Mouse (Mus musculus) neural tube, embryonic 14.5 days (tissue): ENCODE data around the gene Phip. TPM values are rescaled to one million over a fixed set of nuclear protein-coding genes. Genes with fewer than 3 reads are reported as not detected.
A peak's percentile ranks its signal among the peaks of the same experiment; 100 is the strongest.

Source experiments
- ATAC-seq: fragments of 200-750 bp; cut with Nextera tagmentation; 2 replicates; pipeline ENCODE4 v1.8.0; 2017; ENCODE audit warnings: low read depth, mild to moderate bottlenecking, moderate TSS enrichment, moderate library complexity
- H3K27ac ChIP-seq: fragments of 300-500 bp; sonication (generic); 2 replicates; pipeline ENCODE4 v1.5.1; 2014; ENCODE audit warnings: low read depth, mild to moderate bottlenecking, control low read depth, low read length, moderate library complexity, mixed read lengths
- H3K27me3 ChIP-seq: fragments of 300-500 bp; sonication (generic); 2 replicates; pipeline ENCODE4 v1.6.1; 2014; ENCODE audit warnings: low read length; ENCODE audit not compliant: control insufficient read depth, insufficient read depth
- H3K36me3 ChIP-seq: fragments of 300-500 bp; sonication (generic); 2 replicates; pipeline ENCODE4 v1.6.1; 2014; ENCODE audit warnings: low read length, mixed read lengths; ENCODE audit not compliant: control insufficient read depth, insufficient read depth
- H3K4me1 ChIP-seq: fragments of 300-500 bp; sonication (generic); 2 replicates; pipeline ENCODE4 v1.6.1; 2014; ENCODE audit warnings: low read length; ENCODE audit not compliant: control insufficient read depth, insufficient read depth
- H3K4me2 ChIP-seq: fragments of 300-500 bp; sonication (generic); 2 replicates; pipeline ENCODE4 v1.6.1; 2014; ENCODE audit warnings: mild to moderate bottlenecking, low read depth, low read length, control low read depth
- H3K4me3 ChIP-seq: fragments of 300-500 bp; sonication (generic); 2 replicates; pipeline ENCODE4 v1.5.1; 2014; ENCODE audit warnings: low read depth, low read length, control low read depth, mixed read lengths
- H3K9ac ChIP-seq: fragments of 300-500 bp; sonication (generic); replicated peaks from 2 replicates; pipeline ENCODE4 v1.6.1; 2014; ENCODE audit warnings: low read depth, mild to moderate bottlenecking, control low read depth, low read length, mixed read lengths
- H3K9me3 ChIP-seq: fragments of 300-500 bp; sonication (generic); 2 replicates; pipeline ENCODE4 v1.6.1; 2016; ENCODE audit warnings: low read length; ENCODE audit not compliant: control insufficient read depth
- WGBS: fragments of 180-500 bp; shearing (Covaris S2); extraction: QIAGEN DNeasy Blood & Tissue Kit; methylation state at CpG from one replicate; pipeline ENCODE4 v1.1.7; 2014; 5-methylcytosine and 5-hydroxymethylcytosine counted together
- polyA plus RNA-seq: library from polyadenylated mRNA; unstranded; fragments of >200 nt; fragmentation: Nextera tagmentation; extraction: Ambion mirVana; gene quantifications from 2 replicates; pipeline ENCODE4 v1.2.1, GENCODE M21; 2014

Phip gene
- 85.3 and 108 TPM in 2 replicates for polyA plus RNA-seq

DNA sequence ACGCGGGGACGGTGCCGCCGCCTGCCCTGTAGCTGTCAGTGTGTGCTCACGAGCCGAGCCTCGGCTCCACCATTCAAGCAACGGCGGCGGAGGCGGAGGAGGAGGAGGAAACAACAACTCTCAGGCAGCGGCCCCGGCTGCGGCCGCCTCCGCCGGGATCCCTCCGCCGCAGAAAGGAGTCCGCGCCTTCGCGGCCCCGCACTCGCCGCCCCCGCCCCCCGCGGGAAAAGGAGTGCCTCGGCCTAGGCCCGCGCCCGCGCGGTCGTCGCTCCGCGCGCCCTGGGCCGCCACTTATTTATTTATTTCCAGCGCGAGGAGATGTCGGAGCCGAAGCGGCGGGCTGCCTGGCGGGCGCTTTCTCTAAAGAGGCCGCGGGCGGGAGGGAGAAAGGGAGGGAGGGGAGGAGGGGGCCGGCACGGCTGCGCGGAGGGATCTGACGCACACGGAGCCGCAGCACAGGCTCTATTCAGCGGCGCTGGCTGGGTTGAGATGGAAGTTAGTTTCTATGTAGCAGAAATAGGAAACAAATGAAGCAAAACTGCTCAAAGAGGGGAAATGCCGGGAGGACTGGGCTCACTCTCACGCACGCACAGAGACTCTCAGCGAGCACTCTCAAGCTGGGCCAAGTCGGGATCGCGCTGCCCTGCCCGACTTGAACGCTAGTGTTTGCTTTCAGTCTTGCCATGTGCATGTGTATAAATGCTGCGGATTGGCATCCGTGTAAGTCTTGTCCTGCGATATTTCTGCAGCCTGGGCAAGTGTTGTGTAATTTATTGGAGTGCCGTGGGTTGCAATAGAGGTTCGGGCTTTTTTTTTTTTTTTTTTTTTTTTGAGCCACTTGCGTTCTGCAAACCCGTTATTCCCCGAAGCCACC lies at the start of gene Phip:
Gene Phip, minus strand, starts transcription at position 175 of the 874 bp plus-strand sequence.
- H3K4me3 ChIP-seq: peak within 1 kb of the TSS; percentile 99
- H3K27ac ChIP-seq: peak within 1 kb of the TSS; percentile 99
- H3K27me3 ChIP-seq: no peaks in the 10 kb centered on the region; the same call in 1 of the 2 replicates
- ATAC-seq: peak; percentile 86
- H3K4me2 ChIP-seq: peak within 1 kb of the TSS; percentile 65
- peaks cover 13% of the 10 kb centered on the region; the same call in 1 of the 2 replicates for H3K4me1 ChIP-seq
- under 1% methylated on average over 75 of the region's 79 CpGs for WGBS
- no peaks in the 10 kb centered on the region for H3K9me3 ChIP-seq
- no peaks in the 10 kb centered on the region for H3K36me3 ChIP-seq
- peak within 1 kb of the TSS; percentile 95 for H3K9ac ChIP-seq

DNA sequence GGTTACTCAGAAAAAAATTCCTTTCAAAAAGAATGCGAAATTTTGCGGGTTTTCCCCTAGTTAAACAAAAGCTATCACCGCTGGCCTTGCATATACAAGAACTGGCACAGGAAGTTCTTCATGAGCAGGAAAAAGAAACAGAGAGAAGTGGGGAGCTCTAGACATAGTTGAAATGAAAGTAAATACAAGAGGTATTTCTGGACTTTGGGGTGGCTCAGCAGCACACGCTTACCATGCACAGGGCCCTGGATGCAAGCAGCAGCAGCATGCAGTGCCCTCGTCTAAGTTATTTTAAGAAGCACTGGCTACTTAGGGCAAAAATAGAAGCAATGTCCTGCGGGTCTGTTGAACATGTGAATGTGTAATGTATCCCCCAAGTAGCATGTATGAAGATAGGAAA lies 48.4 kb upstream of the Phip start:
- H3K4me2 ChIP-seq: no peak overlapping the region
- H3K27ac ChIP-seq: no peak overlapping the region
- no peaks in the 10 kb centered on the region for H3K4me1 ChIP-seq
- H3K36me3 ChIP-seq: no peaks in the 10 kb centered on the region
- no peak overlapping the region for H3K9ac ChIP-seq
- WGBS: 80% methylated on average over 6 of the region's 6 CpGs
- no peak overlapping the region for H3K4me3 ChIP-seq
- H3K9me3 ChIP-seq: no peaks in the 10 kb centered on the region
- no peak for ATAC-seq
- no peaks in the 10 kb centered on the region for H3K27me3 ChIP-seq

DNA sequence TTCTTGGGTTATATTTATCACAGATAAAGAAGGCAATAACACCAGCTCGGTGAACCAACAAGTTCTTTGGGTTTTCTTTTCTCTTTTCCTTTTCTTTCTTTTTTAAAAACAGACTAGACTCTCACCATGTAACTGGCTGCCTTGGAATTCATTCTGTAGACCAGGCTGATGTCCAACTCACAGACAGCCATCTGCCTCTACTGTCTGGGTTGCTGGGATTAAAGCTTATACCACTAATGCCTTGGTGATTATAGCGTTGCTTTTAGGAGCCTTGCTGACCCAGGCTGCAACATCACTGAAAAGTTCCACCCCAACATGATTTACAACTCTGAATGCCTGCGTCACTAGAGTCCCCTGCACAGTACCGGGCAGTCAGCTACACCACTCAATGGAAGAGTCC lies 39.2 kb upstream of the Phip start:
- Histone ChIP-seq H3K4me2 (no peak overlapping the region), H3K9me3 (no peaks in the 10 kb centered on the region), H3K27ac (no peak overlapping the region), H3K4me1 (no peaks in the 10 kb centered on the region), H3K36me3 (no peaks in the 10 kb centered on the region), H3K9ac (no peak overlapping the region), H3K4me3 (no peak overlapping the region), H3K27me3 (no peaks in the 10 kb centered on the region)
- ATAC-seq: no peak
- 67% methylated on average over 4 of the region's 4 CpGs for WGBS

DNA sequence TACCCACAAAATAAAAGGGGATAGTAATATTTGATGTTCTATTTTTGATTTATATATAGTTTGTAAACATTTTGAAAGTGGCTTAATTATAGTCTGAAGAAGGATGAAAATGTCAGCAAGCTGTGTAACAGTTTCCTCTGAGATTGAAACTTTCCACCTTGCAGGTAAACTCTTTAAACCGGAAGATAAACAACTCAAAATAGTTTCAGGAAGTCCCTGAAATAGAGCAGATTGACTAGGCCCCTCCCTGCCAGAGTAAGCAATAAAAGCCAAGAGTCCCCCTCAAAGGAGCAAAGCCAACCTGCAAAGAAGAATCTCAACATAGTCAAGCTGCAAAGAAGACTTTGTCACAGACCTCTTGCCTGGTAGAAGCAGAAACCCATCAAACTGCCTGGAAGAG lies 33.0 kb upstream of the Phip start:
- Histone ChIP-seq H3K4me3 (no peak overlapping the region), H3K9me3 (no peaks in the 10 kb centered on the region)
- WGBS: 97% methylated on average over 1 of the region's 1 CpGs

DNA sequence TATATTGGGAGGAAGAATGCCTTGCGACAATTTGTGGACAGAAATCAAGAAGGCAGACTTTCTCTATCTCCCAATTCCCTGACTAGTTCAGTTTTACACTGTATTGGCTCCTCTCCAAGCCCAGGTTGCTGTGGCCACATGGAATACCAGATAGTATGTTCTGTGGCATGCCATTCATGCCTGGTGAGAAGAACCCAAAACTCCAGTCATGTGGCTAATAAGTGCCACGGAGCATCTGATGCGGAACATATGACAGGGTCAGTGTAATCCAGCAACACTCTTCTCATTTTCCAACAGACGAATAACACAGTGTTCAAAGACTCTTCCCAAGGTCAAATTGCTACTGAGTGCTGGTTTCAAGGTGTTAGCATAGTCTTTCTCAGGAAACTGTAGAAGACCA lies 26.0 kb upstream of the Phip start:
- no peaks in the 10 kb centered on the region for H3K36me3 ChIP-seq
- no peaks in the 10 kb centered on the region for H3K9me3 ChIP-seq
- no peak overlapping the region for H3K9ac ChIP-seq
- WGBS: 93% methylated on average over 4 of the region's 4 CpGs
- no peak overlapping the region for H3K27ac ChIP-seq
- no peak overlapping the region for H3K4me2 ChIP-seq
- H3K4me1 ChIP-seq: no peaks in the 10 kb centered on the region
- H3K27me3 ChIP-seq: no peaks in the 10 kb centered on the region
- no peak overlapping the region for H3K4me3 ChIP-seq
- no peak for ATAC-seq

More for the DNA sequence above, 33.0 kb upstream of the Phip start:
- Histone ChIP-seq H3K4me2 (no peak overlapping the region), H3K36me3 (no peaks in the 10 kb centered on the region), H3K27me3 (no peaks in the 10 kb centered on the region), H3K27ac (no peak overlapping the region), H3K9ac (no peak overlapping the region), H3K4me1 (no peaks in the 10 kb centered on the region)
- ATAC-seq: no peak

DNA sequence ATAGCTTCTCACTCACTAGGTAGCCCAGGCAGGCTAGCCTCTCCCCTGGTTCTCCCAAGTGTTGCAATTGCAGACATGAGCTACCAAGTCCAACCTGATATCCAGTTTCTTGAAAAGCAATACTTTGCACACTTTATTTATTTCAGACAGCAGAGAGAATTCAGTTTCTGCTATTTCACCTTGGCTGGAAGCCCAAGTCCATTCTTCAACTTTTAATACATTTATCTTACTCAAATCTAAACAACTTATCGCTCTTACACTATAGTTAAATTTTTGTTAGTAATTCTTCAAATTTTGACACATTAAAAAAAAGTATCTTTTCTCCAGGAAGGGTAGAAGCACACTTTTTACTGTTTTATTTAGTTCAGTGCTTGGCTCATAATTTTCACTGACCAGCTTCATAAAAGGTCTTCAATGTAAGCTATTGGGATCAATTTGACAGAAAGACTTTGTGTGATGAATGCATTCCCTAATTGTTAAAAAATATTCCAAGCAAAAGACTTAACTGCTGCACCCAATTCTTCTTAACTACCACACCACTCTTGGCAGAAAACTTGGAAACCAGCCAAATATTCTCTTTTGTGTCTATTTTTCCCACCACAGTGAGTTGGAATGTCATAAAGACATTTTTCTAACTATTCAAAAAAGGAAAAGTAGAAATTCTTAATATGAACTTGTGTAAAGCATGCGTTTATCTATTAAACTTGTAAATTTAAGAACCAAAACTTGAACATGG lies 22.6 kb upstream of the Phip start:
- no peak overlapping the region for H3K4me3 ChIP-seq
- H3K9ac ChIP-seq: no peak overlapping the region
- no peaks in the 10 kb centered on the region for H3K27me3 ChIP-seq
- H3K27ac ChIP-seq: no peak overlapping the region
- 90% methylated on average over 2 of the region's 2 CpGs for WGBS
- H3K4me2 ChIP-seq: no peak overlapping the region
- no peaks in the 10 kb centered on the region for H3K36me3 ChIP-seq
- no peaks in the 10 kb centered on the region for H3K9me3 ChIP-seq
- ATAC-seq: no peak
- no peaks in the 10 kb centered on the region for H3K4me1 ChIP-seq

DNA sequence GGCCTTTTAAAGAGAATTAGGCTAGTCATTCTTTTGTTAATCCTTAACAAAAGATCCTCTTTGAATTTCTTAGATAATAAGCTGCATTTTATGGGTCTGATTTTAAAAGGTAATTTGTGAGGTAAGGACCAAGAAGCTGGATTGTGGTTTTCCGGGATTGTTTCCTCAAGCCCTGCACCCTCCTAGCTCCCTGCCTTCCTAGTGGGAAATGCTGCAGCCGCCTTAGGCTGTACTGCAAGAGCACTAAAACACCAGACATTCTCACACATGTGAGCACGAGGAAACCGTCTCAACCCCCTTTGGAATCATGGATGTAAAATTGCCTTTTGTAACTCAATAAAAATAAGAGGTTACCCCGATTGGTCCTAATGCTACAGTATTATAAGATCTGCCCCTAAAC lies 1.6 kb upstream of the Phip start:
- H3K27ac ChIP-seq: peak overlapping the region; percentile 72
- ATAC-seq: no peak
- H3K4me1 ChIP-seq: peaks cover 8% of the 10 kb centered on the region; the same call in 1 of the 2 replicates
- H3K9me3 ChIP-seq: no peaks in the 10 kb centered on the region
- peak overlapping the region; percentile 95; the same call in 1 of the 2 replicates for H3K9ac ChIP-seq
- 6% methylated on average over 5 of the region's 5 CpGs for WGBS
- no peaks in the 10 kb centered on the region for H3K36me3 ChIP-seq
- no peaks in the 10 kb centered on the region; the same call in 1 of the 2 replicates for H3K27me3 ChIP-seq
- peak overlapping the region; percentile 65 for H3K4me2 ChIP-seq
- H3K4me3 ChIP-seq: peak overlapping the region; percentile 99

DNA sequence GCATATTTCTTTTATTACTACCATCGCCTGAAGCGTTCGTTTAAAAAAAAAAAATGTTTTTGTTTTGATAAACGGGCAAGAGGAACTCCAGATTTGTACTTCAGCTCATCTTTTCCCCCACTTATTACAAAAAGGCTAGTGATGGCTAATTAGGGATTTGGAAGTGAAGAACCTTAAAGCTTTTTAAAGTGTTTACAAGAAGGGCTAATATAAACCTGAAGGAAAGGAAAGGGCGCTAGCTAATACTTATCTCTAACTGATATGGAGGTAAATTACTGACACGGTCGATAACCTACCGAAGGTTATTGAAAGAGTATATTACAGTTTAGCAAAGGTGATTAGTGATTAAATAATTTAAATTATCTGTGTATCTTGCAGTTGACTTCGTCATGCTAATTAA lies 903 bp upstream of the Phip start:
- H3K9ac ChIP-seq: peak overlapping the region; percentile 95
- peak overlapping the region; percentile 99 for H3K27ac ChIP-seq
- H3K4me2 ChIP-seq: peak overlapping the region; percentile 65
- peak overlapping the region; percentile 99 for H3K4me3 ChIP-seq
- no peak for ATAC-seq
- H3K4me1 ChIP-seq: peaks cover 12% of the 10 kb centered on the region; the same call in 1 of the 2 replicates
- under 1% methylated on average over 9 of the region's 9 CpGs for WGBS
- no peaks in the 10 kb centered on the region for H3K9me3 ChIP-seq
- H3K36me3 ChIP-seq: no peaks in the 10 kb centered on the region
- no peaks in the 10 kb centered on the region; the same call in 1 of the 2 replicates for H3K27me3 ChIP-seq

DNA sequence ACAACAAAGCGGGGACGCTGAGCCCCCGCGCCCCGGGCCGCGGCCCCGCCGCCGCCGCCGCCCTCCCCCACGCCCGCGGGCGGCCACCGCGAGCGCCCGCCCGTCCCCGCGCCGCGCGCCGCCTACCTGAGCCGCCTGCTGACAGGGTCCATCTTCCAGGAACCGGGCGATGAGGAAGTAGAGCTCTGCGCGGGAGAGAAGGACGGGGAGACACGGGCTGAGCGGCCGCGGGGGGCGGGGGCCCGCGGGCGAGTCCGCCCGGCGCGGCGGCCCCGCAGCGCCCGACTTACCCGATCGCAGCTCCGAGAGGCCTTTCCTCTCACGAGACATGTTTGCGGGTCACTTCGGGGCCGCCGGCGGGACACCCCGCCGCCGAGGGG lies 364 bp downstream of the Phip start:
- Histone ChIP-seq H3K27ac (peak overlapping the region; percentile 99), H3K9me3 (no peaks in the 10 kb centered on the region), H3K4me2 (peak overlapping the region; percentile 65), H3K9ac (peak overlapping the region; percentile 95), H3K4me1 (peaks cover 17% of the 10 kb centered on the region; the same call in 1 of the 2 replicates), H3K36me3 (no peaks in the 10 kb centered on the region), H3K27me3 (no peaks in the 10 kb centered on the region; the same call in 1 of the 2 replicates), H3K4me3 (peak overlapping the region; percentile 99)
- under 1% methylated on average over 46 of the region's 61 CpGs for WGBS
- ATAC-seq: peak; percentile 35
